Mouse (Mus musculus) kidney, adult 2 months (tissue): ENCODE results near the gene Kif2c.

Experiments used
- CTCF ChIP-seq: fragments of 200-500 bp; conservative IDR thresholded peaks from 2 replicates; pipeline ENCODE4 v1.5.1; 2011; ENCODE audit warnings: low read depth, mild to moderate bottlenecking, control low read depth, low read length, moderate library complexity, mixed read lengths; ENCODE audit not compliant: insufficient read depth, insufficient read length
- POLR2A ChIP-seq: fragments of 200-500 bp; IDR thresholded peaks from one replicate; pipeline ENCODE4 v1.6.1; 2011; ENCODE audit warnings: low read depth, low read length, control low read depth

DNA sequence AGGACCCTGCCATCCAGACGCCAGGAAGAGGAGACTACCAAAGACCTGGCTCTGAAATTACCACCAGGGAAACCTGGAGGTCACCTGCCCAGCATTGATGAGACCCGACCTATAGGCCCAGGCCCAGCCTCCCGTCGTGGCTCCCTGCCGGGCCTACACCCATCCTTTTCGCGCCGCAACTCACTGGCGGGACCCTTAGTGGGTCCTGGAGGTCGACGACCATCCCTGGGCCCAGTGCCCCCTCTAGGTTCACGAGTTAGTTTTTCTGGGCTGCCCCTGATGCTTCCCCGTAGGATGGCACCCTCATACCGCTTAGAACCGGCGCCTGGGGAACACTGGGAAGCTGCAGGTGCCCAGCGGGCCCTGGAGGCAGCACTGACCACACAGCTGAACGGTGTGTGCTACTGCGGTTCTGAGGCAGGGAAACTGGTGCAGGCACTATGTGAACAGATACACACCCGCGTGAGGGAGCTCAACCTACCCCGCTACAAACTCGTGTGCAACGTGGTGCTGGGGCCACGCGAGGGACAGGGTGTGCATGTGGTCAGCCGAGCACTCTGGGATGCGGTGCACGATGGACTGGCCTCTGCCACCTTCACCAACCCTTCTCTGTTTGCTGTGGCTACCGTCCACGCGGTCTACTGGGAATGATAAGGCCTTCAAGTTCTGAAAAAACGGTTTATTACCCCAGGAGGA lies 54.3 kb downstream of the Kif2c start:
- TF ChIP-seq POLR2A: no peak
- TF ChIP-seq CTCF: no peak
